Mouse (Mus musculus) embryo, embryonic 11.5 days (tissue): ENCODE data around the gene Il17rb.

Experiments
- DNase-seq: peaks from one replicate; pipeline ENCODE4 v3.0.0-alpha.2; 2012; ENCODE audit warnings: low read depth, low spot score

Gene Il17rb

DNA sequence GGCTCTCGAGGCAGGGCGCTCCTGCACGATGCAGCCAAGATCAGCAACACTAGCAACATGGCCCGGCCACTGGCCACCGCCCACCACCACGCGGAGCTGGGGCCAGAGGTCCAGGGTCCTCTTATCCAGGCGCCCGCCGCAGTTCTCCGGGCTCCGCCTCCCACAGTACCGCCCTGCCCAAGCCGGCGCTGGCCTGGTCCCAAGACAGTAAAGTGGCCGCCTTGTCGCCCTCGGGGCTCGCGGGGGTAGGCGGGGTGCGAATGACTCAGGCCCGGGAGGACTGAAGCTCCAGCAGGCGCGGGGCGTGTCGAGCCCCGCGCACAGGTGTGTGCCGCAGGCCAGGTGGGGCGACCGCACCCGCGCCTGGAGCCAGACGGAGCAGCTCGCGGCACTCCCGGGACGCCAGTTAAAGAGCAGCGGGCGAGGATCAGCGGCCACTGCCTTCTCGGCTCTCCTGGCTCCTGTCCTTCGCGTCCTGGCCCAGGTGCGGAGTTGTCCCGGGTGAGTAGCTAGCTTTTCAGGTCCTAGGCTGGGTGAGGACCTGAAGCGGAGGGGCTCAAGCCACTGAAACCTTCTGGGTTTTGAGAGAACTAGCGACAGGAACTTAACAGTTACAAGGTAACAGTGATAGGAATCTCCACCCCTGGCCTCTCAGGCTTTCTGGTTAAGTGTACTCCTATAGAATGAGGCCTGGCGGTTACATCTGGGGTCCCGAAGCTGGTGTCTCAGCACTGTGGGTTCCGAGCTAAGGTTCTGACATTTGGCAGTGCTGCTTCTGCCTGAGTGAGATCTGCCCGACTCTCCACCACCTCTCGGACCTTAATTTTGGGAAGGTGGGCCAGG is at the start of gene Il17rb, which contains the start of gene Chdh:
Gene Il17rb, minus strand, starts transcription at position 164 of the 843 bp plus-strand sequence.
Gene Chdh, plus strand, starts transcription at position 291 of the 843 bp plus-strand sequence.
- DNase-seq: peak; percentile 20

DNA sequence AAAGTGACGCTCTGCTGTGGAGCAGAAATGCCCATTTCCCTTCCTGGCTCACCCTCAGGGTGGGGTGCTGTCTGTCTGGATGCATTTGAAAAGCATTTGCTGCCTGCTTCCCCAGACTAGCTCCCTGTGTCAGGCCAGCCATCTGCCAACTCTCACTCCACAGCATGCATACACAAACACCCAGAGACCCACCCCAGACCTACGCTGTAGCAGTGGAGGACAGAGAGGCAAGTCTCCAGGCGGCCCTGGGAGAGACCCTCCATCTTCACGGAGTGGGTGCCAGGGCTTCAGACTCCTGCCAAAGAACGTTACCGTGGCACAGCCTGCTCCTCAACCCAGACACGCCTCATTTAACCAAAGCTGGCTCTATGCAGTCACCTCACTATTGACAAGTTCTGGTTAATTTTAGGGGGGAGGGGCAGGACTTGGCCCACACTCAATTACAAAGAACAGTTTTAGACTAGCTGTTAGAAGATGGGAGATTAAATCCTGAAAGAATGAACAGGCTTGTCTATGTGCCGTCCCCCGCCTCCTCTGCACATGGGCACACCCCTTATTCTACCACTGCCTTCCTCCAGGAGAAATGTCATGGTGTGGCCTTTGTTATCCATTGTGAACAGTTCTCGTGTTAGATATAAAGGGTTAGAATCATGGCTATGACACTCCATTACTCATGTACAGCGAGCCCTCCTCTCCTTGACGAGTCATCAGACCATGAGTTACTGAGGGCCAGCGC is 47.5 kb upstream of the Il17rb start:
- no peak for DNase-seq

DNA sequence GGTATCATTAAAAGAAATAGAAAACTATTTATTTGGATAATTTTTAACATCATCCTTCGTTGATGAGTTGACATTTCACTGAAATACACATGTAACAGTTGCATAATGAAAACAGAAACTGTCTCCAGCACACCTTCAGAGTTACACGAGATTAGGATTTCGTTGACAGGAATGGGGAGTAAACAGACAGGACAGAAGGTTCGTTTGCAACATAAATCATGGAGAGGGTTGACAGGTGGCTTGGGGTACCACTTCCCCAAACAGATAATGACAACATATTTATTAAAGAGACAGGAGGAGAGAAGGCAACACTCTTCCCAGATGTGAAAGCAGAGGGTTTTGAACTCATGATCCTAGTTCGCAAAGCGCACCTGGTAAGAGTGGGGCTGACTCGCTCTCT is 46.2 kb upstream of the Il17rb start:
- DNase-seq: no peak

DNA sequence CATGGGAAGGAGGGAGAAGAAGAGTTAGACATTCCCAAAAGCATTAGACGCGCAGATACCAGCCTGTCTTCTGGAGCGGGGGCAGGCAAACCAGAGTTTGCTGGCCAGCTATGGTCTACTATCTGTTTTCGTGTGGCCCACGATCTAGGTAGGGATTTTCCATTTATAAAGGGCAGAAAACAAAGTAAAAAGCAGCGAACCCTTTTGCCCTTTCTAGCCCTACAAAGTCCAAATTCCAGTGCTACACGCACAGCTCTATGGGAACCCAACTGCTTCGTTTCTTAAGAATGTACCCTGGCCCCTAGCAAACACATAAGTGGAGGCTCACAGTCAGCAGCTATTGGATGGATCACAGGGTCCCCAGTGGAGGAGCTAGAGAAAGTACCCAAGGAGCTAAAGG is 41.6 kb upstream of the Il17rb start:
- DNase-seq: no peak

DNA sequence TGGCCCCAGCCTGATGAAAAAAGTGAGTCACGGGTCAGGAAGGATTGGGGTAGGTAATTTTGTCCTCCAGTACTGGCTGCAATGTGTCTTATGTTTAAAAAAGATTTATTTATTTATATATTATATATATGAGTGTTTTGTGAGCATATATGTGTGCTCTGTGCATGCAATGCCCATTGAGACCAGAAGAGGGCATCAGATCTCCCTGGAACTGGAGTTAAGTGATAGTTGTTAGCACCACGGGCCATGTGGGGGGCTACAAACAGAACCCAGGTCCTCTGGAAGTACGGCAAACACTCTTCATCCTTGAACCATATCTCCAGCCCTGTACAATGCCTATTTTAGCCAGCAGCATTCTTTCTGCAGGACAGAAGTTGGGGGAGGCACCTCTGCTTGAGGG is 39.4 kb upstream of the Il17rb start:
- DNase-seq: no peak

DNA sequence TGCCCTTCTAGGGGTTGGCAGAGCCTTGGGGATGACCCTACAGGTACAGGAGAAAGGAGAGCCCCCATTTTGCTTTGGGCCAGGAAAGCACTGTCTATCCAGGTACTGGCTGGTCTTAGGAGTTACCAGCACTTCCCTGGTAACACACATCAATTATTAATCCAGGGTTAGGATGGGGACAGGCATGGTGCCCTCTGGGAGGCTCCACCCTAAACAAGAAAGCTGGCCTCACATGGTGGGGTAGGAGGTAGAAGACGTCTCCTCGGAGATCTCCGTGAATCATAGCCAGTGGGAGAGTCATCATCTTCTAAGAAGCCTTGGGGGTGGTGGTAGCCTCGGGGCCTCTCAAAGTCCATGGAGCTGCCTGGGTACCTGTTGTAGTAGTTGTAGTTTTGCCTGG is 38.3 kb upstream of the Il17rb start:
- DNase-seq: no peak

DNA sequence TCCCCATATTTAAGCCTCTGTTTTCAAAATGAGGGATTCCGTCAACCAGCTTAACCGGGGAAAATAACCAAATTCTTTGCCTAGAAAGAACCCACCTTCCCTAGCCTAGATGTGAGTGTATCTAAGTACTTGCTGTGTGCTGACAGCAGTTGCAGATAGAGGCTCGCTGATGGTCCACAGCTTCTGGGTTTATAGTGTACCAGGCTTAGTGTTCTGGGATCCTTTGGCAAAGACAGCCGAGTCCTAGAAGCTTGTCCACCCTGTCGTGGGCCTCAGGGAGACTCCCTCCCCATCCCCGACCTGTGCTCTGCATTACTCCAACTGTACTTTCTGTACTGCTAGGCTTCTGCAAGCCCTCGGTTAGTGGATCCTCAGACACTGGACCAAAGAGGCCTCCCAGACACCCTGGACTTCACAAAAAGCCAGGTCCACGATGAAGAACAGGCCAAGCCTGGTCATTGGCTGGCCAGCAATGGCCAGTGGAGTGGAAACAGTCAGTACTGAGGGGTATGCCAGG is 37.1 kb upstream of the Il17rb start:
- no peak for DNase-seq

DNA sequence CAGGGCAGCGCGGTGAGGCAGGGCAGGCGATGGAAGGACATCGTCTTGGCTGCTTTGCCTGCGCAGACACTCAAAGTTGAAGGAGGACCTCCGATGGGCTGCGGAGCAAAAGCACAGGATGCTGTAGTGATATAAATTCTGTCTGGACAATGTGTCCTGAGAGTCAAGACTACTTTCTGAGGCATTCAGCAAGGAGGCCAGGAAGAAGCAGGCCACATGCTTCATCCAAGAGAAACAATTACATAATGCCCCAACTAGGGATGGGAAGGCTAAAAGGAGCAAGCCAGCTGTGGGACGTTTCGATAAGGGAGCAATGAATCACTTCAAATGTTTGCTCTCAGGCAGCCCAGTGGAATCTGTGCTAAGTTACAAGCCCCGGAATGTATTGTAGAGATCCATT is 36.5 kb upstream of the Il17rb start:
- no peak for DNase-seq

DNA sequence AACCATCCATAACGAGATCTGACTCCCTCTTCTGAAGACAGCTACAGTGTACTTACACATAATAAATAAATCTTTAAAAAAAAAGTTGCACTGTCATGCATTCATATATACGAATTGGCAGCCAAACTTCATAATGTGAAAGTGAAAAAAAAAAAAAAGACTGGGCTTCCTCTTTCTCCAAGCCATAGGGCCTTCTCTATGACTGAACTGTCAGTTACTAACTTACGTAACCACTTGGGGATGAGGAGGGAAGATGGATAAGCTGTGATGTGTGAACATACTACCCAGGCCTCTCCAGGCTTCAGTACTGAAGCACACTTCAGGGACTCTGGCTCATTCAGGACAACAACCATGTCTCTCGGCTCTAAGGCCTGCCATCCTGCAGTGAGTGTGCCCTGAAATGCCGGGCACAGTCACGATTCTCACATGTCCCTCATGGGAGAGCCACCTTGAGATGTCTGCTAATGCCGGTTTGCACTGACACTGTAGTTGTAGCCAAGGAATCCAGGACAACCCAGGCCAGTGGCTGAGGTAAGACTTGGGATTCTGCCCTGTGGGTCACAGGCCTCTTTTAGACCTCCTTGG is 34.8 kb upstream of the Il17rb start:
- DNase-seq: no peak

DNA sequence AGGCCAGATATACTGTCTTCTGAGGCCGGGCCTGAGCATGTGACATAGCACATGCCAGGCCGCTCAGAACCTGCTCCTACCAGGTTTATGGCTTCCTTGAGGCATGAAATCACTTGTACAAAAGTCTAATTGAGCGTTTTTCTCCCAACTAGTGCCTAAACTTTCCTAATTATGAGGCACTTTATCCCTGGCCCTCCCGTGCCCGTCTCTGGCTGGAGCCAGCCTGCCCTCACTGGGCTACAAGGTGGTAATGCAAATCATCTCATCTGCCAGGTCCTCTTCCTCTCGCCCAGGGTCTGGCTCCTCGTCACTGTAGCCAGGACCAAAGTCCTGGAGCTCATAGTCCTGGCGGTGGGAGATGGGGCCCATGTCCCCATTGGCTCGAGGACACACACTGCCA is 33.1 kb upstream of the Il17rb start:
- DNase-seq: no peak

DNA sequence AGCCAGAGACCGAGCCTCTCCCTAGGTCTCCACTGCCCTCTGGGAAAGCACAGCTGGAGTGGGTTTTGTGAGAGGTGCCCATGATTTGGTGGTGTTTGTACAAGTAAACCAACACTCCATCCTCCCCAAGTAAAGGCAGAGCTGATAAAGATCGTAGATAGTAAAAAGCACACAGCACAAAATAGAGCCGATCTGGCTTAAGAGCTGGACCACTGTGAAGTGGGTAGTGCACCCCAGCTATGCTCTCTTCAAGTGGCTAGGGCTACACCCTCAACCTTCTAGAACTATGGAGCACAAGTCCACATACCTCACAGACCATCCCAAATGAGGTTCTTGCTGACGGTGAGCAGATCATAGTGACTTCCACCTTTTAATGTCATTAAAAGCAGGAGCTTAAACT is 30.7 kb upstream of the Il17rb start:
- DNase-seq: no peak

DNA sequence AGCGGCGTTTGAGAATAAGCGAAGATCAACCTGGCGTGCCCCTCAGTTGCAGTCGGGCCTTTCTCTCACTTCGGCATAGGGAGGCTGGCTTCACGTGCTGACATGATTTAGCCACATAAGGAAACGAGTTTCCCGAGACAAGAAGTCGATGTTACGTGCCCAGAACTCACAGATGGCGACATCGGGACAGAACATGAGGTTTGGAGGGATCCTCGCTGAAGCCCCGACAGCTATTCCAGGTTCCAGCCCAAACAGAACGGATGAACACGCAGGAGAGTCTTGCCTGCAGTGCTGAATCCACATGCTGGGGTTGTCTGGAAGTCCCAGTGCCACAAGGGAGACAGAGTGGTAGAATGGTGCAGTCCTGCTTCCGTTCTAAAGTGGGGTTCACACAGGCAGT is 29.7 kb upstream of the Il17rb start:
- no peak for DNase-seq

DNA sequence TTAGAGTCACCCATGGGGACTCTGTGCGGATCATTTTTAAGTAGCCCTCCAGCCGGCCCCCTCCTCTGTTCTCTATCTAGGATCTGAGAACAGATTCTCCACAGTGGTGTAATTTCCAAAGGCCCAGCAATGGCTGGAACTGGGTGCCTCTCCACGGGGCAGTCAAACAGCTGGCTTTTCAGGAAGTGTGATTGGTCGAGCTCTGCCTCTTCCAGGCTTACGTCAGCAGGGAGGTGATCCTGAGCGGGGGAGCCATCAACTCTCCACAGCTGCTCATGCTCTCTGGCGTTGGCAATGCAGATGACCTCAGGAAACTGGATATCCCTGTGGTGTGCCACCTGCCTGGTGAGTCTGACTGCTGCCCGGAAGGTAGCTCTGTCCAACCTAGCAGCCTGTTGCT is 24.7 kb upstream of the Il17rb start:
- DNase-seq: no peak

DNA sequence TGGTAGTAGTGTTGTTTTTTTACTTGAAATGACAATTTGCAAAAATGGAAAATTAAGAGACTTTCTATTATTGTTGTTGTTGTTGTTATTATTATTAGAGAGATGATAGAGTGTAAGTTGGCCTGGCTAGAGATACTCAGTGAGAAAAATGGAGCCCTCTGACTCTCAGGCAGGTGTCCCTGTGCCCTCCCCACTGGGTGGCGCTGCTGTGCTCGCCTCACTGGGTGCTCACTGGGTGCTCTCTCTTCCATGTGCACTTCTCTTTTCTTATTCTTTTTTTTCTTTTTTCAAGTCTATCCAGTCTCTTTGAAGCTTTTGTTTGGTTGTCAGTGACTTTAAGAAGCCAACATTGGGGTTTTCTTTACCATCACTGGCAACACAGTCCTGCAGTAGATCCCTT is 18.7 kb upstream of the Il17rb start:
- no peak for DNase-seq

DNA sequence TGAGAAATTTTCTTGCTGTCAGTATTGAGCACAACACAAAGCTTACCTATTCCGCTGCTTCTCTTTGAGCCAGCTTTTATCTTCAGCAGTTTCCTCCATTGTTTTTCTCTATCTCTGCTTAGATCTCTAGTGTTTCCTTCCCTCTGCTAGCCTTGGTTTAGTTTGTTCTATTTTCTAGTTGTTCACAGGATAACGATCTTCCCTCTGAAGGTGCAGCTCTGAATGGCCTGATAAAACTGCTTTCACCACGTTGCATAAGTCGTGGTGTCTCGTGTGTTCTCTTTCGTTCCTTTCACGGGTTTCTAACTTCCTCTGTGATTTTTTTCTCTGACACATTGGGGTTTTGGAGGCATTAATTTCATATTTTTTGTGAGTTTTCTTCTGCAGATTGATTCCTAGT is 15.7 kb upstream of the Il17rb start:
- DNase-seq: no peak

DNA sequence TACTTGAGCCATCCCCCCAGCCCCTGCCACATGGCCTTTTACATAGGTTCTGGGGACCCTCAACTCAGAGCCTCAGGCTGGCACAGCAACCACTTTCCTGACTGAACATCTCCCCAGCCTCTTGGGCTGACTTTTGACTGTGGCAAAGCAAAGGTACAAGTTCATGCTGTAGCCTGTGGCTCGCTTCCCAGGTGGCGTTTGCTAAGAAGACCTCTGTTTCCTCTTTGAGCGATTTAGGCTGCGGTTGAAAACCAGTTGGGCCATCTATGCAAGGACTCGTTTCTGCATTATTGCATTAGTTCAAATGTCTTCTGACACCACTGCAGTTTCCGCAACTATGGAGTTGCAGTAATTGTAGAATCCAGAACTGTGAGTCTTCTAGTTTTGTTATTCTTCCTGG is 13.8 kb upstream of the Il17rb start:
- no peak for DNase-seq

DNA sequence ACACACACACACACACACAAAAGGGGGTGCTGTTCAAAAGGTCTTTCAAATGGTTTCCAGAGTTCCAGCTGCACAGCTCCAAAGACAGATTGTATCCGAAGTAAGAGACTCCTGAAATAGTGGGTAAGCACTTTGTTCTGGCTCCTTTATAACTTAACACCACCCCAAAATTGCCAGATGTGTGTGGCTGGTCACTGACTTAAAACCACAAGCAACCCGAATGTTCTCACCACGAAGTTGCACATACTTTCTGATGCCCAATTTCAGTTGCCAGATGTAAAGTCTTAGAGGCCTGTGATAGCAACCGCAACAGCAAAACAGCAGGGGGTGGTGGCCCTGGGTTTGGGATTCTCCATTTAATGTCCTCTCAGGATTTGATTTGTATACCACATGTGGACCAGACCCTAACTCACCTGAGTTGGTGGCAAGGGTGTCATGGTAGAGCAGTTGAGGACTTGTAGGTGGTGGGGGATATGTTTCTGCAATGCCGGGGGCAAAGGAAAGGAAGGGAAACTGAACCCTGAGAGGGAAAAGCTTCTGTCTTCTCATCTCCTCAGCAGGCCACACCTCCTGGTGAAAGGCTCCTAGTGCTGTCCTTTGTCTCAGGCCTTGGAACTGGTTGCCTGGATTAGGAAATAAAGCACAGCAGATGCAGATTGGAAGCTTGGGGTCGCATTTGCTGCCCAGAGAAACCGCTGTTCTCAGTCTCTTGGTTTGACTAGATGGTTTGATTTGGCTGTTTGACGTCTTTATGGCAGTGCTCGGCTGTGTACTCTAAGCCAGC is 11.3 kb upstream of the Il17rb start:
- no peak for DNase-seq

DNA sequence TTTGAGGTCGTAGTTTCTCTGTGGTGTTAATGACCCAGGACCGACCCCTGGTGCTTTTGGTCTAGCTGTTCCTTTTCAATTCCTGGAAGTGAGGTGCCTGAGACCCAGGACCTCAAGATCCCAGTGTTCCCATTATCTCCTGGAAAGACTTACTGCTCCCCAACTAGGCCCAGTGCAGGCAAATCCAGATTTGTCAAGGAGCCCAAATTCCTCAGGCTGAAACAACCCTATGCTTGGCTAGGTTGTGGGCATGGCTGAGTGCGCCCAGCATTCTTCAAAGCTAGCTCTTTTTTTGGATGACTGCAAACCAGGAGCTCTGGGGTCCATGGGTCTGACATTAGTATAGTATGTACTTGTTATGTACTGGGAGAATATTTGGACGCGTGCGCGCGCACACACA is 10.7 kb upstream of the Il17rb start:
- no peak for DNase-seq

DNA sequence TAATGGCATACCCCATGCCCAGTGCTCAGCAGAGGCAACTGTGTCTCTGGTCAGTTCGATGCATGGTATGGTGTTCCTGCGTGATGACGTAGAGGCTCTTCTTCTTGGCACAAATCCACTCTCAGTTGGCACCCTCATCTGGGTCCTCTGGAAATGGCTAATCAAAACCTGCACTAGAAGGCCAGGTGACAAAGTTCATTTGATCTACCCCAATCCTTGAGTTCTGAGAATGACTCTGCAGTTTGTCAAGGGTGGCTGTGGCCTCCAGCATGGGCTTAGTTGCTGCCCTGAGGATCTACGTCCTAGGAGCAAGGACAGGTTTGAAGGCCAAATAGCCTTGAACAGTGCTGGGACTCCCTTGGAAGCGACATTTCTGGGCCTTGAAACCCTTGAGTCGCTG is 10.2 kb upstream of the Il17rb start:
- no peak for DNase-seq

DNA sequence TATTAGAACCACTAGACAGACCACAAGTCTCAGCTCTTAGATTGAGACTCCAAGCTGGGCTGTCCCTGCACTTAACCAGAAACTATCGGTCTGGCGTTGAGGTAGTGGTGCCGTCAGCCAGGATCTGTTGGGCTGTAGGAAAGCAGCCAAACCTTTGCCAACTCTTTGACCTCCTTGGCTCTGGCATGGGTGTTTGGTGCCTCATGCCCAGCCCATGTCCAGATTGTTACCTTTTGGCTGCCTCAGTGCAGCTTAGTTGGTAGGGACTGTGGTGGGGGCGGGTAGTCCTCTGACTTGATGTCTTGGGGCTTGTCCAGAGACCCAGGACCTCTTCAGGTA is 9.7 kb upstream of the Il17rb start:
- DNase-seq: no peak

DNA sequence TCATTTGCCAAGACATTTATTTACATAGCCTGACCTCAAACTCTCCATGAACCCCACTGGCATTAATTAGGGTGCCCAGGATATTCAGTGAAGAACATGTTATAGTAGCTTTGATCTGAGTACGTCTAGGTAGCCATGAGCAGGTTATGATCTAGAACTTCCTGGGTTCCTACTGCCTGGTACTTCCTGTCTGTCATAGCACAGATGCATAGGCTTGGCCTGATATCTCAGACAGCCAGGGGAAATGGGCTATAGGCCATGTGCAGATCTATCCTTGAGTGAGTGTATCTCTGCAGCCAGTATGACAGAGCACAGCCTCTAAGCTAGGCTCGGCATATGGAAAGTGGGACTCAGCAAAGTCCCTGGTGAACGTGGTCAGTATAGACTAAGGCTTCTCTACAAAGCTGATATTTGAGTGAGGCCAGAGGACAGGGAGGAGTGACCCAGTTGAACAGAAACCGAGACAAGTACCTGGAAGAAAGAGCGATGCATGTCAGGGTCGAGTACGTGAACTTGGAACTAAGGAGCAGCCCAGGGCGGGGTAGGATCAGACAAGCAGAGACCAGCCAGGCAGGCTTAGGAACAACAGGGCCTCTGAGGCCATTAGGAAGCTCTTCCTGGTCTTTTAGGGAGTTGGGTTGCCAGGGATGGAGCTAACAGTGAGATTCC is 9.2 kb upstream of the Il17rb start:
- DNase-seq: no peak
